Mouse (Mus musculus) CH12.LX (cell line): ENCODE data around the gene Zc2hc1b.

Experiments
- CTCF ChIP-seq, 2 experiments: IDR thresholded peaks in 1 of 2; conservative IDR thresholded peaks in 1 of 2; 2 replicates each; pipeline ENCODE4 v1.5.1; 2011 to 2012; ENCODE audit warnings: low read depth in 2 of 2, low read length in 2 of 2, improper control_type of control experiment in 1 of 2, inconsistent platforms in 1 of 2, mild to moderate bottlenecking in 1 of 2, moderate library complexity in 1 of 2
- HCFC1 ChIP-seq: IDR thresholded peaks from 2 replicates; pipeline ENCODE4 v1.6.1; 2012; ENCODE audit warnings: low read depth, mild to moderate bottlenecking, inconsistent platforms, low read length, improper control_type of control experiment
- NELFE ChIP-seq: IDR thresholded peaks from 2 replicates; pipeline ENCODE4 v1.6.1; 2011; ENCODE audit warnings: low read depth, low read length, improper control_type of control experiment
- NRF1 ChIP-seq: IDR thresholded peaks from 2 replicates; pipeline ENCODE4 v1.6.1; 2014; ENCODE audit warnings: low read depth, mild to moderate bottlenecking, inconsistent platforms, low read length, improper control_type of control experiment, moderate library complexity
- PAX5 ChIP-seq: IDR thresholded peaks from 2 replicates; pipeline ENCODE4 v1.6.1; 2012; ENCODE audit warnings: low read length, inconsistent platforms, mixed read lengths
- POLR2A ChIP-seq: IDR thresholded peaks from 2 replicates; pipeline ENCODE4 v1.6.1; 2011; ENCODE audit warnings: low read depth, mild to moderate bottlenecking, improper control_type of control experiment, low read length
- SMC3 ChIP-seq: IDR thresholded peaks from 2 replicates; pipeline ENCODE4 v1.6.1; 2011; ENCODE audit warnings: low read depth, low read length, improper control_type of control experiment
- TCF12 ChIP-seq: IDR thresholded peaks from 2 replicates; pipeline ENCODE4 v1.6.1; 2014; ENCODE audit warnings: low read depth, mild to moderate bottlenecking, inconsistent platforms, low read length, improper control_type of control experiment
- USF1 ChIP-seq: IDR thresholded peaks from 2 replicates; pipeline ENCODE4 v1.6.1; 2014; ENCODE audit warnings: low read depth, mild to moderate bottlenecking, inconsistent platforms, low read length, improper control_type of control experiment
- USF2 ChIP-seq: conservative IDR thresholded peaks from 2 replicates; pipeline ENCODE4 v1.6.1; 2011; ENCODE audit warnings: low read depth, low read length, improper control_type of control experiment
- ZC3H11A ChIP-seq: IDR thresholded peaks from 2 replicates; pipeline ENCODE4 v1.6.1; 2012; ENCODE audit warnings: low read depth, mild to moderate bottlenecking, inconsistent platforms, low read length, improper control_type of control experiment

- TF ChIP-seq NELFE (peak; percentile 64), CTCF (conservative IDR thresholded peaks at IDR 0.05 in 1 of 2, IDR thresholded peaks at IDR 0.05 in 1 of 2; ENCODE audit: low read depth in 2 of 2, low read length in 2 of 2) (no peak), TCF12 (0 out of 2 replicates have a peak, but pooled peaks have one; percentile 42), HCFC1 (peak; percentile 82), ZC3H11A (no peak), NRF1 (no peak), USF1 (peak; percentile 29), SMC3 (no peak), PAX5 (no peak), POLR2A (peak; percentile 78), USF2 (no peak)
These were observed 15.0 kb upstream of the Zc2hc1b start, which contains the start of gene Ltv1 for GRCm38 (mm10) chr10:13192731-13193351.
